Mouse (Mus musculus) forebrain, embryonic 11.5 days (tissue): ENCODE results near the gene E130311K13Rik. TPM values are rescaled to one million over a fixed set of nuclear protein-coding genes. Genes with fewer than 3 reads are reported as not detected.
A peak's percentile ranks its signal among the peaks of the same experiment; 100 is the strongest.

ENCODE experiments used
- ATAC-seq: fragments of 200-750 bp; cut with Nextera tagmentation; replicated peaks from 2 replicates; pipeline ENCODE4 v1.8.0; 2017; ENCODE audit warnings: moderate TSS enrichment; ENCODE audit not compliant: low FRiP score
- DNase-seq: peaks from one replicate; pipeline ENCODE4 v3.0.0-alpha.2; 2017; ENCODE audit warnings: low spot score
- H3K27ac ChIP-seq: fragments of 300-500 bp; sonication (generic); 2 replicates; pipeline ENCODE4 v1.5.1; 2014; ENCODE audit warnings: low read depth, low read length
- H3K27me3 ChIP-seq: fragments of 300-500 bp; sonication (generic); 2 replicates; pipeline ENCODE4 v1.6.1; 2014; ENCODE audit warnings: mild to moderate bottlenecking, low read length, mixed read lengths; ENCODE audit not compliant: control insufficient read depth, insufficient read depth
- H3K36me3 ChIP-seq: fragments of 300-500 bp; sonication (generic); 2 replicates; pipeline ENCODE4 v1.6.1; 2014; ENCODE audit warnings: mild to moderate bottlenecking, low read length, moderate library complexity, mixed read lengths; ENCODE audit not compliant: control insufficient read depth, insufficient read depth
- H3K4me1 ChIP-seq: fragments of 300-500 bp; sonication (generic); replicated peaks from 2 replicates; pipeline ENCODE4 v1.6.1; 2014; ENCODE audit warnings: low read length, mixed read lengths; ENCODE audit not compliant: control insufficient read depth, insufficient read depth
- H3K4me2 ChIP-seq: fragments of 300-500 bp; sonication (generic); 2 replicates; pipeline ENCODE4 v1.6.1; 2014; ENCODE audit warnings: low read depth, mild to moderate bottlenecking, low read length, moderate library complexity, mixed read lengths; ENCODE audit not compliant: severe bottlenecking
- H3K4me3 ChIP-seq: fragments of 300-500 bp; sonication (generic); 2 replicates; pipeline ENCODE4 v1.5.1; 2014; ENCODE audit warnings: low read depth, low read length
- H3K9ac ChIP-seq: fragments of 300-500 bp; sonication (generic); 2 replicates; pipeline ENCODE4 v1.6.1; 2014; ENCODE audit warnings: low read length
- H3K9me3 ChIP-seq: fragments of 300-500 bp; sonication (generic); 2 replicates; pipeline ENCODE4 v1.6.1; 2016; ENCODE audit warnings: low read length, mixed read lengths; ENCODE audit not compliant: control insufficient read depth
- WGBS: fragments of 180-500 bp; shearing (Covaris S2); extraction: QIAGEN DNeasy Blood & Tissue Kit; methylation state at CpG from one replicate; pipeline ENCODE4 v1.1.7; 2014; 5-methylcytosine and 5-hydroxymethylcytosine counted together
- polyA plus RNA-seq: library from polyadenylated mRNA; unstranded; fragments of >200 nt; fragmentation: Nextera tagmentation; extraction: Ambion mirVana; gene quantifications from 2 replicates; pipeline ENCODE4 v1.2.1, GENCODE M21; 2014

E130311K13Rik gene
- polyA plus RNA-seq, 1 experiment from 2014 or later = 4.0 TPM

- DNase-seq = peak; percentile 91
- WGBS = under 1% methylated on average over 41 of the region's 41 CpGs
- H3K36me3 ChIP-seq = no peaks in the 10 kb centered on the region
- H3K27me3 ChIP-seq = no peaks in the 10 kb centered on the region
- H3K27ac ChIP-seq = peak overlapping the region; percentile 95
- peak overlapping the region; percentile 92 for H3K9ac ChIP-seq
- H3K4me2 ChIP-seq = peak overlapping the region; percentile 73
- H3K4me3 ChIP-seq = peak overlapping the region; percentile 79
- peaks cover 10% of the 10 kb centered on the region; the same call in 1 of the 2 replicates for H3K4me1 ChIP-seq
- ATAC-seq = peak; percentile 81
- H3K9me3 ChIP-seq = no peaks in the 10 kb centered on the region
These were observed 30.5 kb downstream of the E130311K13Rik start for GRCm38 (mm10) chr3:63898581-63899308.

- H3K27ac ChIP-seq = no peak overlapping the region
- no peak overlapping the region for H3K9ac ChIP-seq
These were observed 32.1 kb downstream of the E130311K13Rik start for GRCm38 (mm10) chr3:63897177-63897576.

DNA sequence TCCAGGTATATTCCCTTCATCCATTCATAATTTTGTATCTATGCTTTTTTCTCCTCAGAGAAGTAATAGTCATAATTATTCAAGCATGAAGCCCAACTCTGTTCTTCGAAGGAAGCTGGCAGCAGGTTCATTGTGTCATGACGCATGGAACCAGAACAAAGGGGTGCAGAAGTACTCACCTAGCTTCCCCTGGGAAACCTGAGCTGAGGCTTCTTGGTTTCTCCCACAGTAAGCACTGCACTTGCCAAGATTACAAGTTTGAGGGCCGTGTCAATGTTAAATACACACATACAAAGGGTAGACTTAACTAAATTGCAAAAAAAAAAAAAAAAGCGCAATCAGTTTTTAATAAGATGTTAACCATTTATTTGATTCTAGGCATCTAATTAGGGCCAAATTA lies 33.0 kb downstream of the E130311K13Rik start:
- WGBS = 37% methylated on average over 4 of the region's 4 CpGs
- DNase-seq (no peak), ATAC-seq (no peak)
- Histone ChIP-seq H3K4me1 (peaks cover 9% of the 10 kb centered on the region; the same call in 1 of the 2 replicates), H3K27me3 (no peaks in the 10 kb centered on the region), H3K9ac (no peak overlapping the region), H3K36me3 (no peaks in the 10 kb centered on the region), H3K4me3 (no peak overlapping the region), H3K9me3 (no peaks in the 10 kb centered on the region), H3K27ac (no peak overlapping the region; the same call in 1 of the 2 replicates), H3K4me2 (peak overlapping the region; percentile 26; the same call in 1 of the 2 replicates)

More at GRCm38 (mm10) chr3:63897177-63897576, 32.1 kb downstream of the E130311K13Rik start:
- Histone ChIP-seq H3K4me2 (peak overlapping the region; percentile 73; the same call in 1 of the 2 replicates), H3K9me3 (no peaks in the 10 kb centered on the region), H3K36me3 (no peaks in the 10 kb centered on the region), H3K4me3 (peak overlapping the region; percentile 79; the same call in 1 of the 2 replicates), H3K4me1 (peaks cover 10% of the 10 kb centered on the region; the same call in 1 of the 2 replicates), H3K27me3 (no peaks in the 10 kb centered on the region)
- ATAC-seq = no peak
- DNase-seq = no peak
- 5% methylated on average over 1 of the region's 1 CpGs for WGBS

GRCm38 (mm10) chr3:63895786-63896185 lies 33.5 kb downstream of the E130311K13Rik start:
- WGBS = 10% methylated on average over 2 of the region's 2 CpGs
- peak overlapping the region; percentile 18 for H3K27ac ChIP-seq
- H3K4me3 ChIP-seq = no peak overlapping the region
- no peak overlapping the region for H3K9ac ChIP-seq
- ATAC-seq = no peak
- peaks cover 7% of the 10 kb centered on the region; the same call in 1 of the 2 replicates for H3K4me1 ChIP-seq
- H3K27me3 ChIP-seq = no peaks in the 10 kb centered on the region
- no peak overlapping the region for H3K4me2 ChIP-seq
- no peaks in the 10 kb centered on the region for H3K9me3 ChIP-seq
- no peaks in the 10 kb centered on the region for H3K36me3 ChIP-seq
- no peak for DNase-seq

DNA sequence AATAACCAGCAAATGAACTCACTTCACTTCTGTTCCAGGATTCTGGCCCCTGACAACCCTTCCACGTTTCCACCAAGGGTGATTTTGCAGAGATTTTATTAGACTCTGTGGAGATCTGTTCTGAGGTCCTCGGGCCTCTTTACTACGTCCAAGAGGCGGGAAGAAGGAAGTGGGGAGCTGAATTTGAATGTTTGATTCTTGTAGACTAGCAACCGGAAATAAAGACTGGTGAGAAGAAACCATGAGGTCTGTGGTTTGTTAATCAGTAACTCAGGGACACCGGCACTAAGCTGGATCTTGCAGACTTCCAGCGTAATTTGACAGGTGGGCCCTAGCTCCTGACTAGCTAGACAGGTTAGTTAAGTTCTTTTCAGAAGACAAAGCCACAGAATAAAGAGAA lies 35.6 kb downstream of the E130311K13Rik start:
- 75% methylated on average over 7 of the region's 7 CpGs for WGBS
- DNase-seq (no peak), ATAC-seq (no peak)
- no peak overlapping the region for H3K4me3 ChIP-seq
- no peaks in the 10 kb centered on the region for H3K27me3 ChIP-seq
- H3K27ac ChIP-seq = no peak overlapping the region
- peaks cover 7% of the 10 kb centered on the region; the same call in 1 of the 2 replicates for H3K4me1 ChIP-seq
- no peak overlapping the region for H3K9ac ChIP-seq
- no peaks in the 10 kb centered on the region for H3K9me3 ChIP-seq
- H3K36me3 ChIP-seq = no peaks in the 10 kb centered on the region
- H3K4me2 ChIP-seq = no peak overlapping the region

DNA sequence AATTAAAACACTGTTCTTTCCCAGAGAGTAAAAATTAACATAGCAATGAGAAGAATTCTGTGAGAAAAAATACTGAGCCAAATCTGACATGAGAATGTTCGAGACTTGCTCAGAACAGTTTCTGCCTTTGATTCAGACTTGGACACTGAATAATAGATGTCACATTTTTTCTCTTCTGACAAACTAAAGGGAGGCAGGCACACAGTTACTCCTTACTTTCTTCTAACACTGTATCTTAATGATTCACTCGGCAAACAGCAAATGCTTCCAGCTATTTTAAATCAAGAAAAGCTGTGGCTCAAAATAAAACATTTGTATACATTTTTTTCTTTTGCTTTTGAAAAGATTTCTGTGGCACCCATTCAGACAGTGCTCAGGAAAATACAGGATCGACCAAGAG lies 37.1 kb downstream of the E130311K13Rik start:
- Histone ChIP-seq H3K4me2 (no peak overlapping the region), H3K36me3 (no peaks in the 10 kb centered on the region), H3K4me1 (peaks cover 7% of the 10 kb centered on the region; the same call in 1 of the 2 replicates), H3K4me3 (no peak overlapping the region), H3K27ac (no peak overlapping the region), H3K9me3 (no peaks in the 10 kb centered on the region), H3K27me3 (no peaks in the 10 kb centered on the region), H3K9ac (no peak overlapping the region)
- DNase-seq (no peak), ATAC-seq (no peak)
- WGBS = 66% methylated on average over 3 of the region's 3 CpGs

GRCm38 (mm10) chr3:63881065-63881464 lies 48.2 kb downstream of the E130311K13Rik start:
- no peak overlapping the region for H3K4me3 ChIP-seq
- no peak overlapping the region for H3K9ac ChIP-seq
- H3K4me1 ChIP-seq = 0 out of 2 replicates have a peak, but pooled peaks cover 2% of the 10 kb centered on the region
- DNase-seq = no peak
- no peaks in the 10 kb centered on the region for H3K27me3 ChIP-seq
- no peak overlapping the region for H3K4me2 ChIP-seq
- H3K36me3 ChIP-seq = no peaks in the 10 kb centered on the region; the same call in 1 of the 2 replicates
- 0 out of 2 replicates have a peak, but pooled peaks cover 3% of the 10 kb centered on the region for H3K9me3 ChIP-seq
- no peak for ATAC-seq
- H3K27ac ChIP-seq = no peak overlapping the region
- 94% methylated on average over 2 of the region's 2 CpGs for WGBS

- WGBS = 17% methylated on average over 4 of the region's 4 CpGs
- Histone ChIP-seq H3K27me3 (no peaks in the 10 kb centered on the region), H3K4me1 (0 out of 2 replicates have a peak, but pooled peaks cover 2% of the 10 kb centered on the region), H3K4me2 (no peak overlapping the region), H3K27ac (no peak overlapping the region), H3K9me3 (no peaks in the 10 kb centered on the region), H3K4me3 (no peak overlapping the region), H3K9ac (no peak overlapping the region), H3K36me3 (no peaks in the 10 kb centered on the region)
- DNase-seq = no peak
- ATAC-seq = no peak
These were observed 50.1 kb downstream of the E130311K13Rik start for GRCm38 (mm10) chr3:63878995-63879666.
